Mouse (Mus musculus) intestine, embryonic 15.5 days (tissue): Measurements from ENCODE around the gene Vegfa. TPM values are rescaled to one million over a fixed set of nuclear protein-coding genes. Genes with fewer than 3 reads are reported as not detected.

ENCODE experiments used
- ATAC-seq: fragments of 200-750 bp; cut with Nextera tagmentation; 2 replicates; pipeline ENCODE4 v1.8.0; 2017; ENCODE audit warnings: moderate TSS enrichment, moderate library complexity
- H3K27ac ChIP-seq: fragments of 300-500 bp; sonication (generic); 2 replicates; pipeline ENCODE4 v1.5.1; 2015; ENCODE audit warnings: mild to moderate bottlenecking, inconsistent platforms
- H3K27me3 ChIP-seq: fragments of 300-500 bp; sonication (generic); replicated peaks from 2 replicates; pipeline ENCODE4 v1.6.1; 2015; ENCODE audit warnings: inconsistent platforms
- H3K36me3 ChIP-seq: fragments of 300-500 bp; sonication (generic); 2 replicates; pipeline ENCODE4 v1.6.1; 2015; ENCODE audit warnings: inconsistent platforms
- H3K4me1 ChIP-seq: fragments of 300-500 bp; sonication (generic); replicated peaks from 2 replicates; pipeline ENCODE4 v1.6.1; 2015; ENCODE audit warnings: inconsistent platforms
- H3K4me2 ChIP-seq: fragments of 300-500 bp; sonication (generic); replicated peaks from 2 replicates; pipeline ENCODE4 v1.6.1; 2015; ENCODE audit warnings: mild to moderate bottlenecking, inconsistent platforms
- H3K4me3 ChIP-seq: fragments of 300-500 bp; sonication (generic); replicated peaks from 2 replicates; pipeline ENCODE4 v1.5.1; 2015; ENCODE audit warnings: inconsistent platforms
- H3K9ac ChIP-seq: fragments of 300-500 bp; sonication (generic); 2 replicates; pipeline ENCODE4 v1.6.1; 2015; ENCODE audit warnings: inconsistent platforms
- H3K9me3 ChIP-seq: fragments of 300-500 bp; sonication (generic); 2 replicates; pipeline ENCODE4 v1.6.1; 2016; ENCODE audit warnings: inconsistent platforms
- WGBS: fragments of 180-500 bp; shearing (Covaris S2); methylation state at CpG from one replicate; pipeline ENCODE4 v1.1.7; 2015; 5-methylcytosine and 5-hydroxymethylcytosine counted together
- polyA plus RNA-seq: library from polyadenylated mRNA; unstranded; fragments of >200 nt; fragmentation: Nextera tagmentation; extraction: Ambion mirVana; gene quantifications from 2 replicates; pipeline ENCODE4 v1.2.1, GENCODE M21; 2015

Vegfa gene
- polyA plus RNA-seq, 1 experiment from 2014 or later = 3.6 TPM

DNA sequence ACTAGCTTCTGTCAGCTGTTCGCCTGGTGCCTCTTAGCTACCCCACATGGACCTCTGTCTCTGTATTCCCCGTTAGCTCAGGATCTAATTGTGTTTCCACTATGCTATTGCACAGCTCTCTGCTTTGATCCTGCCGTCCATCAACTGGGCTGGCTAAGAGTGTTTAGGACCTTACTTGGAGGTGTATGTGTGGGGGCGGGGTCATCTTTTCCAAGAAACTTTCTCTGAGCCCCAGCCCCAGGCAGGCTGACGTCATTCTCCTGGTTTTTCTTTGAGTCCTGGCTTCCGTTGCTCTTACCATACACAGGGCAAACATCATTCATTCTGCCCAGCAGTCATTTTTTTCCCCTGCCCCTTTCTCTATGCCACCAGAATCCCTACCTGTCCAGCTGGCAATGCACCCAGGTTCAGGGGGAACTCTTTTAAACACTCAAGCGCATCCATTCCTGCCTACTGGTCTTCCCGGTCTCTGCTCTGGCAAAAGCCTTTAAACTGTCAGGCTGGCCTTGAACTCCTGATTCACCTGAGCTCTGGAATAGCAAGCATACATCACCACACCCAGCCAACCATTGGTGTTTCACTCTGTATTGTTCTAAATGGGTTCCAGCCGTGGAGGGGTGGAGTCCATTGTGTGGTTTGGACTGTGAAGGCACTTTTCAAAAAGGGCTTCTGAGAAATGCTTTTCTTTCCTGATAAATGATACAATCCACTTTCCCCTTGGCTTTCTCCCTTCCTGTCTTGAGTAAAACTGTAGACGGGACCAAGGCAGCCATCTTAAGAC, 53.0 kb downstream of the Vegfa start:
- Histone ChIP-seq H3K4me1 (0 out of 2 replicates have a peak, but pooled peaks cover 4% of the 10 kb centered on the region), H3K4me2 (no peak overlapping the region), H3K36me3 (no peaks in the 10 kb centered on the region), H3K9me3 (no peaks in the 10 kb centered on the region), H3K9ac (no peak overlapping the region), H3K4me3 (no peak overlapping the region), H3K27ac (no peak overlapping the region), H3K27me3 (no peaks in the 10 kb centered on the region)
- WGBS = 65% methylated on average over 10 of the region's 10 CpGs
- ATAC-seq = no peak

DNA sequence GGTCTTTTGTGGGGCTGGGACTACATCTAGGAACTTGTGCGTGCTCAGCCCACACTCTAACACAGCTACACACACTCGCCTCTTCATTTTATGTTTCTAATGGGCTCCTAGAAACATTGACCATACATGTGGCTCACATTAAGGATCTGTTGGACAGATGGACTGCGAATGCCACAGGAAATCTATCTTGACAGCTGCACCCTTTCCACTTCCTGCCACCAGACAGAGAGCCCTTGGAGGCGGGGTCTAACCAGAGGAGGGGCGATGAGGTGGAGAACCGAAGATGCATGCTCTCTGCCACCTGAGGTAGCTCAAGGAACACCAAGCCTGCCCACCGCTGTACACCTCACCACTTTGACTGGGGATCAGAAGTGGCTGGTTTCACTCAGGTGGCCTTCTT, 57.7 kb downstream of the Vegfa start:
- ATAC-seq = no peak
- H3K27me3 ChIP-seq = no peaks in the 10 kb centered on the region
- H3K9ac ChIP-seq = no peak overlapping the region
- 62% methylated on average over 7 of the region's 7 CpGs for WGBS
- H3K36me3 ChIP-seq = no peaks in the 10 kb centered on the region
- H3K4me3 ChIP-seq = no peak overlapping the region
- no peak overlapping the region for H3K4me2 ChIP-seq
- no peak overlapping the region for H3K27ac ChIP-seq
- peaks cover 28% of the 10 kb centered on the region for H3K4me1 ChIP-seq
- no peaks in the 10 kb centered on the region for H3K9me3 ChIP-seq

DNA sequence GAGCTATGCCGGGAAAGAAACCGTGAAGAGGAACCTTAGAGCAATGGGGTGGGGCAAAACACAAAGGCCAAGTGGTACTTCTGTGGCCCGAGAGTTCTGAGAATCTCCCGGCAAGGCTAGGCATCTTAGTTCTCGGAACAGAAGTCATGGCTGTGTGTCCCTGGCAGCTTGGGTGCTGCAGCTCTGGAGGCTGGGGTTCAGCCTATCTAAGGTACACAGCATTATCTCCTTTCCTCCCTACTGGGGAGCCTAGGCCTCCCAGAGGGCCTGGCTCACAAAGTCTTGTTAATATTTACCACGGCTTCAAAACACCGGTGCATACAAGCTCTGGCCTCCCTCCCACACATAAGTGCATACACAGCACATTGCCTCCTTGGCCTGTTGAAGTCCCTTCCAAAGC, 59.0 kb downstream of the Vegfa start:
- Histone ChIP-seq H3K36me3 (no peaks in the 10 kb centered on the region), H3K9ac (no peak overlapping the region), H3K4me3 (no peak overlapping the region), H3K4me1 (peaks cover 28% of the 10 kb centered on the region), H3K4me2 (no peak overlapping the region; the same call in 1 of the 2 replicates), H3K9me3 (no peaks in the 10 kb centered on the region), H3K27ac (peak overlapping the region; percentile 33), H3K27me3 (no peaks in the 10 kb centered on the region)
- WGBS = 52% methylated on average over 7 of the region's 7 CpGs
- ATAC-seq = peak; percentile 86

DNA sequence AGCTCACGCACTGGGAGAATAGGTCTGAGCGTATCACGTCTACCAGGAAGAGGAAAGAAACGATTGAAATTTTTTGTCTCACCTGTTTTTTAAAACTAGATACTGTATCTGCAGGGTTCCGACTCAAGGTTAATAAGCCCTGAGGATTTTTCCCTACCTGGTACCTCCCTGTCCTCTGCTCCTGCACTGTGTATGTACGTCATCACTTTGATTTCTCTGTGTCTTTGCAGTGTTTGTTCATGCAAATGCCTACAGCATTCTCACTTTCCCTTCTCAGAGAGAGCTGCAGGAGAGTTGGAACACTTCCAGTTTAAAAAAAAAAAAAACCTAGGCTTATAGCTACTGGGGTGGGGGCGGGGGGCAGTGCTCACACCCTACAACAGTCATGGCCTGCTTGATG, 59.8 kb downstream of the Vegfa start:
- H3K9ac ChIP-seq = no peak overlapping the region
- H3K4me3 ChIP-seq = no peak overlapping the region
- no peaks in the 10 kb centered on the region for H3K36me3 ChIP-seq
- H3K27me3 ChIP-seq = no peaks in the 10 kb centered on the region
- whole genome bisulfite sequencing = 66% methylated on average over 7 of the region's 7 CpGs
- H3K27ac ChIP-seq = peak overlapping the region; percentile 34; the same call in 1 of the 2 replicates
- H3K9me3 ChIP-seq = no peaks in the 10 kb centered on the region
- H3K4me2 ChIP-seq = no peak overlapping the region
- peaks cover 28% of the 10 kb centered on the region for H3K4me1 ChIP-seq
- ATAC-seq = peak; percentile 44

DNA sequence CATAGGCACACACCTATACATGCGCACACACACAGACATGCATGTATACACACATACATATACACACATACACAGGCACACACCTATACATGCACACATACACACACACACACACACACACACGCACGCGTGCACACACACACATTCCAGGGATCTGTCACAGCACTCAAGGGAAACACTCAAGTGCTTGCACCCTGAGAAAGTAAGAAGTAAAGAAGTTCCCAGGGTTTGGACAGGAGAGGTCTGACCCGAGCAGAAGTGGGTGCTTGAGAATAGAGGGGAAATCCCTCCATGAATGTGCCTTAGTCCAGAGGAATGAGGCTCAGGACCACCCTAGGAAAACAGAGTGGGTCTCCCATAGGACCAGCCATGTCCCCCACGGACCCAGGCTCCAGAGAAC, 60.4 kb downstream of the Vegfa start:
- Histone ChIP-seq H3K27ac (peak overlapping the region; percentile 34; the same call in 1 of the 2 replicates), H3K36me3 (no peaks in the 10 kb centered on the region), H3K9ac (no peak overlapping the region), H3K4me2 (no peak overlapping the region), H3K4me3 (no peak overlapping the region), H3K4me1 (peaks cover 28% of the 10 kb centered on the region), H3K27me3 (no peaks in the 10 kb centered on the region), H3K9me3 (no peaks in the 10 kb centered on the region)
- WGBS = 76% methylated on average over 6 of the region's 6 CpGs
- no peak for ATAC-seq

DNA sequence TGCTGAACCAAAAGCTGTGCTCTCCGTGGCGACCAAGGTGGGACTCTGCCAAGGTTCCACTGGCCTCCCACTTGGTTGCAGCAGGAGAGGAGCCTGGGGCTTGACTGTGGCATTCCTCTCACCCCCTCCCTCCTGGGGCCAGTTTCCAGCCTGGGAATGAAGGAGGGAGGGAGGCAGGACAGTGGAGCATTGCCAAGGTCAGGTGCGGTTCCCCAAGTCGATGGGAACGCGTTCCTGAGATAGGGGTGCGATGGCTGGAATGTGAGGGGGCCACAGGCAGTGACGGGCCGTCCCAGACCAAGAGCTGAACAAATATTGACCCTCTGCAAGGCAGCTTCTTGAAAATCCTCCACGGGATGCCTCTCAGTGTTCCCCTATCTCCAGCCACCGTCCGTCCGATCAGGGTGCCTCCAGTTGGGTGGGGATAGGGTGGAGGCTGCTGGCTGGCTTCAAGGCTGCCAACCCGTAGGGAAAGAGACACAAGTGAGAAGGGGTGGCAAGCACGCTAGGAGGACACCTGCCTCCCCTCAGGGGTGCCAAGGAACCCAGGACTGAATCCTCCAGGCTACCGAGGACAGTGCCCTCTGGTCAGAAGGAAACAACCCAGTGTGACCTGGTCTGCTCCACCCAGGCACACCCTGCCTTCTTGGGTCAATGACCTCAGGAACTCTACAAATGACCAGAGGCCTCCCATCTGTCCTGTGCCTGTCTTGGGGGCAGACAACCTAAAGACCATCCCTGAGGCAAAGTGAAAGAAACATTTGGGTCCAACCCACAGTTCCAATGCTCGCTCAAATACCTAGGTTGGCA, 61.2 kb downstream of the Vegfa start:
- no peak for ATAC-seq
- Histone ChIP-seq H3K4me2 (peak overlapping the region; percentile 3; the same call in 1 of the 2 replicates), H3K9me3 (no peaks in the 10 kb centered on the region), H3K36me3 (no peaks in the 10 kb centered on the region), H3K27me3 (no peaks in the 10 kb centered on the region), H3K9ac (no peak overlapping the region), H3K27ac (no peak overlapping the region), H3K4me1 (peaks cover 28% of the 10 kb centered on the region), H3K4me3 (no peak overlapping the region)
- WGBS = 55% methylated on average over 17 of the region's 17 CpGs

DNA sequence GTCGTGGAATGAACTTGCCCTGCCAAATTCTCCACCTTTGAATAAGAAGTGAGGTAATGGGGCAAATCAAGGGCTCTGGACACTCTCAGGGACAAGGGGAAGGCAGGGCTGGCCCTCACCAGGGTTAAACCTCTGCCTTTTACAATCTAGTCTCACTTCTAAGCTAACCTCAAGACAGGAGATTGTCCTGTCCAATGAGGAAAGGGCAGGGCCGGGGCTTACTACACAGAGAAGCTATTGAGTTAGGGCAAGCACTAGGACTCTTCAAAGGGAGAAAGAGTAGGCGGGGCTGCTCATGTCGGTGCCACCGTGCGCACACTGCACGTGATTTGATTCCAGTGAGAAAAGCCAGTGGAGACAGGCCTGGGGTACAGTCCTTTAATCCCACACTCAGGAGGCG, 62.6 kb downstream of the Vegfa start:
- no peaks in the 10 kb centered on the region for H3K36me3 ChIP-seq
- no peaks in the 10 kb centered on the region for H3K9me3 ChIP-seq
- H3K4me1 ChIP-seq = peaks cover 32% of the 10 kb centered on the region
- no peaks in the 10 kb centered on the region for H3K27me3 ChIP-seq
- no peak overlapping the region for H3K4me3 ChIP-seq
- ATAC-seq = peak; percentile 26; the same call in 1 of the 2 replicates
- 41% methylated on average over 8 of the region's 8 CpGs for WGBS
- H3K4me2 ChIP-seq = no peak overlapping the region
- no peak overlapping the region for H3K9ac ChIP-seq
- no peak overlapping the region for H3K27ac ChIP-seq

DNA sequence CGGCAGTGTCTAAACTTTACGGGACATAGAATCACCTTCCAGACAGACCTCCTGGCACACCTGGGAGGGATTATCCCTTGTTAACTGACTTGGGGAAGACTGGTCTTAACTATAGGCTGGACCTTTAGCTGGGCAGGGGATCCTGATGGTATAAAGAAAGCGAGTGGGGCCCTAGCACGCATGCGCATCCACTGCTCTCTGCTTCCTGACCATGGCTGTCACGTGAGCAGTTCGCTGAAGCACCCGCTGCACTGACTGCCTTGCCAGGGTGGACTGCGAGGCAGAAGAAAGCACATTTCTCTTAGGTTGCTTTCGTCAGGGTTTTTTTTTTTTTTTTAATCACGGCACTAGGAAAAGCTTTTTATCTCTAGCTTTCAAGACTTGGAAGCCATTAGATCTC, 63.8 kb downstream of the Vegfa start:
- Histone ChIP-seq H3K4me2 (no peak overlapping the region), H3K27me3 (no peaks in the 10 kb centered on the region), H3K4me3 (no peak overlapping the region), H3K4me1 (peaks cover 38% of the 10 kb centered on the region), H3K9ac (no peak overlapping the region), H3K27ac (no peak overlapping the region), H3K36me3 (no peaks in the 10 kb centered on the region), H3K9me3 (no peaks in the 10 kb centered on the region)
- no peak for ATAC-seq
- WGBS = 89% methylated on average over 11 of the region's 11 CpGs

Other genes starting within 250 kb of the Vegfa start
- 153 and 158 TPM in 2 replicates for gene Mrps18a, start 78.6 kb upstream of the Vegfa start, polyA plus RNA-seq
- gene Rsph9, start 111.8 kb upstream of the Vegfa start, polyA plus RNA-seq = 8.1 and 8.6 TPM in 2 replicates
- 33.8 and 36.3 TPM in 2 replicates for gene Mad2l1bp, start 121.2 kb upstream of the Vegfa start, polyA plus RNA-seq
- 25.1 and 32.4 TPM in 2 replicates for gene Gtpbp2, start 128.7 kb upstream of the Vegfa start, polyA plus RNA-seq
- 13.4 and 14.8 TPM in 2 replicates for gene Polh, start 170.3 kb upstream of the Vegfa start, polyA plus RNA-seq
- gene Xpo5, start 170.4 kb upstream of the Vegfa start, polyA plus RNA-seq = 31.6 and 31.9 TPM in 2 replicates
- gene Polr1c, start 215.7 kb upstream of the Vegfa start, polyA plus RNA-seq = 75.3 and 75.8 TPM in 2 replicates
- gene Yipf3, start 215.7 kb upstream of the Vegfa start, polyA plus RNA-seq = 86.8 and 111 TPM in 2 replicates
- gene Lrrc73, start 221.2 kb upstream of the Vegfa start, polyA plus RNA-seq = 0.46 and 0.69 TPM in 2 replicates